Mouse (Mus musculus) myocyte (in vitro differentiated cells): ENCODE measurements around the gene Fam81a.

Experiments used
- E2F4 ChIP-seq: IDR thresholded peaks from one replicate; pipeline ENCODE4 v1.6.1; 2011; ENCODE audit warnings: mild to moderate bottlenecking, control low read depth, moderate library complexity; ENCODE audit not compliant: insufficient read depth
- MAX ChIP-seq: IDR thresholded peaks from one replicate; pipeline ENCODE4 v1.6.1; 2011; ENCODE audit warnings: low read depth, mild to moderate bottlenecking, control low read depth
- MYOD1 ChIP-seq, 3 experiments: IDR thresholded peaks; one replicate each; pipeline ENCODE4 v1.6.1; 2011; ENCODE audit warnings: control low read depth in 2 of 3, low read depth in 2 of 3, mild to moderate bottlenecking in 2 of 3, moderate library complexity in 1 of 3; ENCODE audit not compliant: insufficient read length in 2 of 3, control insufficient read depth in 1 of 3
- MYOG ChIP-seq, 3 experiments: IDR thresholded peaks; one replicate each; pipeline ENCODE4 v1.6.1; 2011; ENCODE audit warnings: control low read depth in 2 of 3, low read depth in 2 of 3, mild to moderate bottlenecking in 2 of 3; ENCODE audit not compliant: insufficient read length in 2 of 3, control insufficient read depth in 1 of 3, insufficient read depth in 1 of 3
- POLR2A ChIP-seq: IDR thresholded peaks from one replicate; pipeline ENCODE4 v1.6.1; 2011; ENCODE audit warnings: low read depth, mild to moderate bottlenecking, control low read depth, moderate library complexity; ENCODE audit not compliant: insufficient read length
- POLR2AphosphoS2 ChIP-seq: IDR thresholded peaks from one replicate; pipeline ENCODE4 v1.6.1; 2011; ENCODE audit warnings: low read depth, control low read depth; ENCODE audit not compliant: insufficient read length

DNA sequence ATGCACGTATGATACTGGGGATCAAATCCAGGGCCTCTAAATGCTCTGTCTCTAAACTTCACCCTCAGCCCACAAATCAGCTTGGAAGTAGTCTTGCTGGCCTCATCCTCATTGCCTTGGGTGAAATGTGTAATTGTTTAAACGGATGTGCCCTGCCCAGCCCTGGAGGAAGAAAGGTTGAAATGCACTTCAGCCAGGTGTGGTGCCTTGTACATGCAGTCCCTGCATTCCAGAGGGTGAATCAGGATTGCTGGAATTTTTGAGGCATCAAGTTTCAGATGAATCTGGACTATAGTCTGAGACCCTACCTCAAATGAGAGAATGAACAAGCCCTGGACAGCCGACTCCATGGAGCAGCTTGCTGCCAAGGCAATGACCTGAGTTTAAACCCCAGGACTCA, 94.5 kb downstream of the Fam81a start:
- no peak for TF ChIP-seq POLR2A
- no peak for TF ChIP-seq MAX
- TF ChIP-seq MYOG (IDR thresholded peaks at IDR 0.05; ENCODE audit: control insufficient read depth in 1 of 3, insufficient read depth in 1 of 3, insufficient read length in 2 of 3, low read depth in 2 of 3) = no peak
- TF ChIP-seq E2F4 = no peak
- TF ChIP-seq POLR2AphosphoS2 = no peak
- TF ChIP-seq MYOD1 (IDR thresholded peaks at IDR 0.05; ENCODE audit: control insufficient read depth in 1 of 3, insufficient read length in 2 of 3, low read depth in 2 of 3) = no peak
